Mouse (Mus musculus) liver, embryonic 16.5 days (tissue): ENCODE results near the gene Schip1. TPM values are rescaled to one million over a fixed set of nuclear protein-coding genes. Genes with fewer than 3 reads are reported as not detected.

Experiments used
- ATAC-seq: fragments of 200-750 bp; cut with Nextera tagmentation; 2 replicates; pipeline ENCODE4 v1.8.0; 2017; ENCODE audit warnings: low read depth, mild to moderate bottlenecking, moderate number of reproducible peaks, moderate library complexity
- H3K27ac ChIP-seq: fragments of 300-500 bp; sonication (generic); 2 replicates; pipeline ENCODE4 v1.5.1; 2014; ENCODE audit warnings: mild to moderate bottlenecking, low read length
- H3K27me3 ChIP-seq: fragments of 300-500 bp; sonication (generic); 2 replicates; pipeline ENCODE4 v1.6.1; 2014; ENCODE audit warnings: low read depth, low read length, mixed read lengths; ENCODE audit not compliant: control insufficient read depth, insufficient read depth
- H3K36me3 ChIP-seq: fragments of 300-500 bp; sonication (generic); 2 replicates; pipeline ENCODE4 v1.6.1; 2014; ENCODE audit warnings: mild to moderate bottlenecking; ENCODE audit not compliant: control insufficient read depth, insufficient read depth
- H3K4me1 ChIP-seq: fragments of 300-500 bp; sonication (generic); 2 replicates; pipeline ENCODE4 v1.6.1; 2014; ENCODE audit warnings: low read depth, low read length, mixed read lengths; ENCODE audit not compliant: control insufficient read depth
- H3K4me2 ChIP-seq: fragments of 300-500 bp; sonication (generic); 2 replicates; pipeline ENCODE4 v1.6.1; 2014; ENCODE audit warnings: low read depth, low read length, mixed read lengths
- H3K4me3 ChIP-seq: fragments of 300-500 bp; sonication (generic); 2 replicates; pipeline ENCODE4 v1.5.1; 2014; ENCODE audit warnings: low read depth, mild to moderate bottlenecking, low read length
- H3K9ac ChIP-seq: fragments of 300-500 bp; sonication (generic); 2 replicates; pipeline ENCODE4 v1.6.1; 2014; ENCODE audit warnings: low read depth, low read length
- H3K9me3 ChIP-seq: fragments of 300-500 bp; sonication (generic); replicated peaks from 2 replicates; pipeline ENCODE4 v1.6.1; 2016; ENCODE audit warnings: low read length; ENCODE audit not compliant: control insufficient read depth
- WGBS: fragments of 180-500 bp; shearing (Covaris S2); extraction: QIAGEN DNeasy Blood & Tissue Kit; methylation state at CpG from one replicate; pipeline ENCODE4 v1.1.7; 2014; ENCODE audit not compliant: insufficient replicate concordance; 5-methylcytosine and 5-hydroxymethylcytosine counted together
- polyA plus RNA-seq: library from polyadenylated mRNA; unstranded; fragments of >200 nt; fragmentation: Nextera tagmentation; extraction: Ambion mirVana; gene quantifications from 2 replicates; pipeline ENCODE4 v1.2.1, GENCODE M21; 2015

The Schip1 gene
- polyA plus RNA-seq, 1 experiment from 2014 or later, result 1.8 TPM

- Histone ChIP-seq H3K36me3 (no peaks in the 10 kb centered on the region), H3K9me3 (no peaks in the 10 kb centered on the region), H3K27me3 (no peaks in the 10 kb centered on the region), H3K9ac (no peak overlapping the region), H3K4me2 (no peak overlapping the region), H3K4me1 (no peaks in the 10 kb centered on the region), H3K27ac (no peak overlapping the region), H3K4me3 (no peak overlapping the region)
- WGBS, result 48% methylated on average over 7 of the region's 7 CpGs
- ATAC-seq, result no peak
Observed at GRCm38 (mm10) chr3:68666377-68666776, 601.8 kb downstream of the Schip1 start.

DNA sequence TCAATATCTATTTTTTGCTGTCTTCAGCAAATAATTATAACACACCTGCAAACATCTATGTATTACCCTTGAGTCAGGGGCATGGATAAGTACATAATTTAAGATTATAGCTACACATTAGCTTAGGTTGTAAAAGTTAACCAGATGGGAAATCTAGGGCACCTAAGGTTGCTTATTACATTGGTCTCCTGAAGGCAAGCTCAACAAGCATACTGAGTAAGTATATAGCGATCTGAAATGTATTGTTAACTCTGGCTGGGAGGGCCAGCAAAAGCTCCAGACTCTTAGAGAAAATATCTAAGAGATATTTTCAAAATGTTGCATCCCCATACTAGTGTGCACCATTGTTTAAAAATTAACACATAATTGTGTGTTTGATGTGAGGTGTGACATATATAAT, 603.2 kb downstream of the Schip1 start:
- no peak for ATAC-seq
- Histone ChIP-seq H3K4me1 (no peaks in the 10 kb centered on the region), H3K27ac (no peak overlapping the region), H3K9me3 (no peaks in the 10 kb centered on the region), H3K36me3 (no peaks in the 10 kb centered on the region), H3K9ac (no peak overlapping the region), H3K4me3 (no peak overlapping the region), H3K4me2 (no peak overlapping the region), H3K27me3 (no peaks in the 10 kb centered on the region)
- WGBS, result 74% methylated on average over 1 of the region's 1 CpGs

DNA sequence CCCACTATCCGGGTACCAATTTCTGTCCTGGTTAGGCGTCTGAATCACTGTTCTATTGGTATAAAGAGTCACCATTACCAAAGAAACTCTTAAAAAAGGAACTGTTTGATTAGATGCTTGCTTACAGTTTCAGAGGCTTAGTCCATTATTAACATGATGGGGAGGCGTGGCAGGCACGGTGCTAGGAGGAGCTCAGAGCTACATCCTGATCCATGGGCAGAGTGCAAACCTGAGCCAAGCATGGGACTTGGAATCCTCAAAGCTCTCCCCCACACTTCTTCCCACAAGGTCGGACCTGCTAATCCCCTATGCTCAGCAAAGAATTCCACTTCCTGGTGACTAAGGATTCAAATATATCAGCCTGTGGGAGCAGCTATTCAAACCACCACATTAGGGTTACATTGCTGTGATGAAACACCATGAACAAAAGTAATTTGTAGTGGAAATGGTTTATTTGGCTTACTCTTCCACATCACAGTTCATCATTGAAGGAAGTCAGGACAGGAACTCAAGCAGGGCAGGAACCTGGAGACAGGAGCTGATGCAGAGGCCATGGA, 604.9 kb downstream of the Schip1 start:
- Histone ChIP-seq H3K27me3 (no peaks in the 10 kb centered on the region), H3K27ac (no peak overlapping the region), H3K4me3 (no peak overlapping the region), H3K36me3 (no peaks in the 10 kb centered on the region), H3K9me3 (no peaks in the 10 kb centered on the region), H3K9ac (no peak overlapping the region), H3K4me2 (no peak overlapping the region), H3K4me1 (no peaks in the 10 kb centered on the region)
- no peak for ATAC-seq
- 57% methylated on average over 5 of the region's 5 CpGs for WGBS

GRCm38 (mm10) chr3:68674721-68675120, 610.1 kb downstream of the Schip1 start:
- Histone ChIP-seq H3K4me1 (no peaks in the 10 kb centered on the region; the same call in 1 of the 2 replicates), H3K27ac (no peak overlapping the region), H3K36me3 (no peaks in the 10 kb centered on the region), H3K4me2 (no peak overlapping the region), H3K4me3 (no peak overlapping the region), H3K27me3 (no peaks in the 10 kb centered on the region), H3K9ac (no peak overlapping the region), H3K9me3 (no peaks in the 10 kb centered on the region)
- WGBS, result 63% methylated on average over 2 of the region's 2 CpGs
- ATAC-seq, result no peak

DNA sequence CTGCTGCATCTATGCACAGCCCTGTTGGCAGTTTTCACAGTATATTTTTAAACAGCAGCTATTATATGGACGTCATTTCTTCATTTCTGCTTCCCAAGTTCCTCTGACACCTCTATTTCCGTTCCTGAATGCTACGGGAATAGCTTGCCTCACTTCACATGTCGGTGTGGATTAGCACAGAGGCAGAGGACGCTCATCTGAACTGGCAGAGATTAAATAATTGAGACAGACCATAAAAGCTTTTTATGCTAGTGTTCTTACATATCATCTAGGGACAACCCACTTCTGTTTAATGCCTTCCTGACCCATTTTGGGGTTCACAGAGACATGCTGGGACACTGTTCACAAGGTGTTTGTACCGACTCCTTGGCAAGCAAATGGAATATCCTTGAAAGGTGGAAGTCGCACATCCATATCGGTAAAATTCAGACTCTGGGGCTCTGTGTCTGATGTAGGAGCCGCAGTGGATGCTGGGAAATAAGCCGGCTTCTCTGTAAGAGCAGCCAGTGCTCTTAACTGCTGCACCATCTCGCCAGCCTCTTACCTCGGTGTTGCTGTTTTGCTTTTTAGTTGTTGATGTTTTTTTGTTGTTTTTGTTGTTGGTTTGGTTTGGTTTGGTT, 610.7 kb downstream of the Schip1 start:
- no peaks in the 10 kb centered on the region; the same call in 1 of the 2 replicates for H3K4me1 ChIP-seq
- no peak overlapping the region for H3K9ac ChIP-seq
- WGBS, result 69% methylated on average over 12 of the region's 12 CpGs
- ATAC-seq, result no peak
- no peaks in the 10 kb centered on the region for H3K9me3 ChIP-seq
- H3K4me2 ChIP-seq, result no peak overlapping the region
- H3K36me3 ChIP-seq, result no peaks in the 10 kb centered on the region
- H3K27me3 ChIP-seq, result no peaks in the 10 kb centered on the region
- no peak overlapping the region for H3K27ac ChIP-seq
- no peak overlapping the region for H3K4me3 ChIP-seq

Other genes with a start within 250 kb of the Schip1 start
- gene Iqcj, start 172.6 kb upstream of the Schip1 start, polyA plus RNA-seq, result not detected in 2 replicates
- gene Iqschfp, start 172.6 kb upstream of the Schip1 start, polyA plus RNA-seq, result not detected in 2 replicates